Mouse (Mus musculus) cortical plate, adult 2 months (tissue): ENCODE measurements around the gene Map3k14.

ENCODE experiments used
- CTCF ChIP-seq: fragments of 200-500 bp; IDR thresholded peaks from 2 replicates; pipeline ENCODE4 v1.5.1; 2011; ENCODE audit warnings: mild to moderate bottlenecking, control low read depth, low read length; ENCODE audit not compliant: insufficient read depth; ENCODE audit errors: extremely low read depth
- POLR2A ChIP-seq: fragments of 200-500 bp; IDR thresholded peaks from 2 replicates; pipeline ENCODE4 v1.6.1; 2011; ENCODE audit warnings: mild to moderate bottlenecking, low read length, control low read depth; ENCODE audit not compliant: insufficient read depth; ENCODE audit errors: extremely low read depth

GRCm38 (mm10) chr11:103314736-103315374 lies 47.6 kb upstream of the Map3k14 start:
- no peak for TF ChIP-seq CTCF
- no peak for TF ChIP-seq POLR2A
